Mouse (Mus musculus): ENCODE results near the gene Nes.

Gene Nes

DNA sequence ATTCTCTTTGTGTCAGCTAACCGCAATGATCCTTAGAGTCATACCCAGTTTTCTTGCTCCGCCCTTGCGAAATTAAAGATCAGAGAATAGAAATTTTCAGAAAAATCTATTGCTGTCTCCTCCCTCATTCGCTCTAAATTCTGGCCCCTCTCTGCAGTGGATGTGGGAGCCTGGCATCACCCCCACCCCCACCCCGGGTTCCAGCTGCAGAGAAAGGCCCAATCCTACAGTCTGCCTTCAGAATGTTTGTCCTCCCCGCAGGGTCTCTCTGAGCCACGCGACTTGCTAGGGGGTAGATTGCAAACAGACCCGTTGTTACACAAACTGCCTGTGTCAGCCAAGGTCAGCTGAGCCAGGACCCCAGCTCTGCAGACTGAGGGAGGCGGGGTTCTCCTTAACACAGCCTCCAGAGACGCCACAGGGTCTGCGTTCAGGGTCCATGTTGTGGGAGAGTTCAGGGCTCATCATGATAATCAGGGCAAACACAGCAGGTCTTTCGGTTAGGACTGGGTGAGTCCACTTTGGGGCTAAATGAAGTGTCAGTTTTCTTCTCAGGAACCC is 20.8 kb upstream of the Nes start:
- no peak for DNase-seq (ENCODE audit: low spot score in 2 of 2)

DNA sequence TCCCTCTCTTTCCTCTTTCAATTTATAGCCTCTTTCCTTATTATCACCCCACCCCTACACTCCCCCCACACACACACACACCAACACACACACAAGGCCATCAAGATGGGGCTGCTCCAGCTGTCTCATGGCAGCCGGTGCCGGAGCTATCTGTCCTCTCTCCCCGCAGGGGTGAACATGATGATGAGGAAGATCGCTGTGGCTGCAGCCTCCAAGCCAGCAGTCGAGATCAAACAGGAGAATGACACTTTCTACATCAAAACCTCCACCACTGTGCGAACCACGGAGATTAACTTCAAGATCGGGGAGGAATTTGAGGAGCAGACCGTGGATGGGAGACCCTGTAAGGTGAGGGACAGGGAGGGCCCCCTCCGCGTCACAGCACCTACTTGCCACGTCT is 18.9 kb upstream of the Nes start:
- DNase-seq (ENCODE audit: low spot score in 2 of 2): no peak

DNA sequence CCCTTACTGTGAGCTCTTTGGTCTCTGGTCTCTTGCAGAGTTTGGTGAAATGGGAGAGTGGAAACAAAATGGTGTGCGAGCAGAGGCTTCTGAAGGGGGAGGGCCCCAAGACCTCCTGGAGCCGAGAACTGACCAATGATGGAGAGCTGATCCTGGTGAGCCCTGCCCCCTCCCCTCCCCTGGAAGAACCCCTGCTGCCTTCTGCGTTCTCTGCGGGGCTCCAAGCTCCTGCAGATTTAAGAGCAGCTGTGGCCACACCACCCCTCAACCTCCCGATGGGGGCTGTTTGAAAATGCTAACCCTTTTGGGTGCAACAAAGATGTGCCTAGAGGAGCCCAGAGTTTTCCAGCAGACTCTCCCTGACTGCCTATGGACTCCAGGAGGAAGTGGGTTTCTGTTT is 18.4 kb upstream of the Nes start:
- no peak for DNase-seq (ENCODE audit: low spot score in 2 of 2)

DNA sequence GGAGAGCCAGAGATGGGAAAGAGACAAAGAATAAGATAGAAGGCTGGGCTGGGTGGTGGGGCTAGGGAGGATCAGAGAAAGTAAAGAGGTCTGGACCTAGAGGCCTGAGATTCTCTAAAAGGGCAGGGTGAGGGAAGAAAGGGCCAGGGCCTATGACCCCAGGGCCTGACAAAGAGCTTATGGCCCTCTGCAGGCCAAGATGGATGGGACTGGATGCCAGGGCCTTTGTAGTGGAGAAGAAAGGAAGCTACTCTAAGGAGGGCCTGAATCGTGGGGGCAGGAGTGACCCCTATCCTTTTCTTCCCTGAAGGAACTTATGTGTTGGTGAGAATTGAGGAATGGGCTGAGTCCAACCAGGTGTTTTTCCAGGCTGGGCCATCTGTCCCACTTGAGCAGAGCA is 12.8 kb upstream of the Nes start:
- no peak for DNase-seq (ENCODE audit: low spot score in 2 of 2)

DNA sequence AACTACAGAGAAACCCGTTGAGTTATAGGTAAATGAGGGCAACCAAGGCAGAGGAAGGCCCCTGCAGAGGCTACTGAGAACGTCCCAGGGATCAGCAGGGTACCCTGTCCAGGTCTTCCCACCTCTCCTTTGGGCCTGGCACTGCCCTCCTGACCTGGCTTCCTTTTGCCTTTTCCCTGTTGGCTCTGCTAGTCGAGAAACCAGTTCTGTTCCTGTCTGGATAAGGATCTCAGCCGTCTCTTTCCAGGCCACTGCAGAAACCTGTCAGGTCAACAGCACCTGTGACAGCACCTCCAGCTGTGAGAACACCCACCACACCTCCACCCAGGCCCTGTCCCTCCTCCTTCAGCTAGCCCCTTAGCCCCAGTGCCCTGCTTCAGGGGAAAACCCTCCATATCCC is 12.4 kb upstream of the Nes start:
- DNase-seq (ENCODE audit: low spot score in 2 of 2): no peak

DNA sequence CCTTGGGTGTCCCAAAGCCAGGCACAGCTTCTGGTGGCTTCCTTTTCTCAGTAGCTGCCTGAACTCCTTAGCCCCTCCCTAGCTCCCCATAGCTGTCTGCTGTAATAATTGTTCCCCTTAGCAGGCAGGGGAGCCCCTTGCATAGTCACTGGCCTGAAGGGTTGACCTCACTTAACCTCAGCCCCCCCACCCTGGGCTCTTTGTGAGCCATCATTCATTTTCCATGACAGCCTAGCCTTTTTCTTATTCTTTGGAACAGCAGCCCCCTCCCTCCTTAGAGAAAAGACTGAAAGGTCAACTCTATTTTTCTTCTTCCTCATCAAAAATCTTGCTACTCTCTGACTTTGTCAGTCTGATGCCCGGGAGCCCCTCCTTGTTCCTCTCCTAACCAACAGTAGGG is 11.9 kb upstream of the Nes start:
- no peak for DNase-seq (ENCODE audit: low spot score in 2 of 2)

DNA sequence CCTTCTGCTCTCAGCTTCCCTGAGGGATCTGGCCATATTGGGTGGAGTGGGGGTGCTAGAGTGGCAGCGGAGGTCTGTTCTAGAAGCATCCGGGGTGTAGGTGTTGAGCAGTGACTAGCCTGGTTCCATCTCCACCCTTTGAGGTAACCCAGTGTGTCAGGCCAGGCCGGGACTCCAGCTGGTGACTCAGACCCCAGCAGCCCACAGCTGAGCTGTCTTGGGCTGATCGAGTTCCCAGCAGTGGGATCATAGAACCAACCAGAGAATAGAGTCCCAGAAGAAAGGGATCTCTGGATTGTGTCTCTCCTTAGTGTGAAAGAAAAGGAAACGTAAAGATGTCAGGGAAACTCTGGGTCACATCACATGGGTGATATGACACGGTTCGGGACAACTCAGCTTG is 11.5 kb upstream of the Nes start:
- DNase-seq (ENCODE audit: low spot score in 2 of 2): no peak

DNA sequence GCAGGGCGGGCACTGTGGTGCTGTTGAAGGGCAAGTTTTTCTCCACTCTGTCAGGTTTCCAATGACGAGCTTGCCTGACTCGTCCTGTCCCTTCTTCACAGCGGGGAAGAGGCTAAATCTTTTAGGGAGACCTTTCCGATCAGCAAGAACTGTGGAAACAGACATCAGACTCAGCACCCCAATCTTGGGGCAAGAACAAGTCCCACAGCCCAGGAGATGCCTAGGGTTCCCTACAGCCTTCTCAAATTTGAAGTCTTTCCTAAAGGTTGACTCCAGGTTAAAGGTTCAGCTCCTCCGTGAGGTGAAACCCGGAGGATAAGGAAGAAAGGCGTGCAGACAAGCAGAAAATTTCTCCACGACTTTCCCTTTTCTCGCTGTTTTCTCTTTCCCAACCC is 10.7 kb upstream of the Nes start:
- no peak for DNase-seq (ENCODE audit: low spot score in 2 of 2)

DNA sequence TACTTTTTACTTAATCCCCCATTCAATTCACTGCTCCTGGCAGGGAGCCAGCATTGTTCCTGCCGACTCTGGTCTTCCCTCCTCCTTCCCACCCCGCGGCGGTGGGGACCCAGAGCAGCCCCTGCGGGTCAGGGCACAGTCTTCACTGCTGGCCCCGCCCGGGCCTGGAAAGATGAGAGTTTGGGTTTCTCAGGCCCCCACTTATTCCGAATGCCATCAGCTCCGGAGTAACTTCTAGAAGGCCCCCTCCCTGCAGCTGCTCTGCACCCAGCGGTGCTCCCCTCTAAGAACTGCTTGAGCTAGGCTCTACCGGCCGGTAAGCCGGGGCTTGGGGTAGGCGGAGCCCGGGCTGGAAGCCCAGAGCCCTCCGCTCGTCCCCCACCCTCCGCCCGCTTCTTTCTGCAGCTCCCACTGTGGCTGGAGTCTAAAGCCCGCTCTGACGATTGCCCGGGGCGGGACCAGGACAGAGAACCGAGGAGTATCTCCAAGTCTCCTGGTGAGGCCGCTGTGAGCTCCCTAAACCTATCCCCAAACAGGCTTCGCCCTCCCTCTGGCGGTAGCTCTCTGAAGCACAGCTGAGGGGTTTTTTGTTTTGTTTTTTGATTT is 10.2 kb upstream of the Nes start:
- DNase-seq (ENCODE audit: low spot score in 2 of 2): peak; percentile 31 to 80

DNA sequence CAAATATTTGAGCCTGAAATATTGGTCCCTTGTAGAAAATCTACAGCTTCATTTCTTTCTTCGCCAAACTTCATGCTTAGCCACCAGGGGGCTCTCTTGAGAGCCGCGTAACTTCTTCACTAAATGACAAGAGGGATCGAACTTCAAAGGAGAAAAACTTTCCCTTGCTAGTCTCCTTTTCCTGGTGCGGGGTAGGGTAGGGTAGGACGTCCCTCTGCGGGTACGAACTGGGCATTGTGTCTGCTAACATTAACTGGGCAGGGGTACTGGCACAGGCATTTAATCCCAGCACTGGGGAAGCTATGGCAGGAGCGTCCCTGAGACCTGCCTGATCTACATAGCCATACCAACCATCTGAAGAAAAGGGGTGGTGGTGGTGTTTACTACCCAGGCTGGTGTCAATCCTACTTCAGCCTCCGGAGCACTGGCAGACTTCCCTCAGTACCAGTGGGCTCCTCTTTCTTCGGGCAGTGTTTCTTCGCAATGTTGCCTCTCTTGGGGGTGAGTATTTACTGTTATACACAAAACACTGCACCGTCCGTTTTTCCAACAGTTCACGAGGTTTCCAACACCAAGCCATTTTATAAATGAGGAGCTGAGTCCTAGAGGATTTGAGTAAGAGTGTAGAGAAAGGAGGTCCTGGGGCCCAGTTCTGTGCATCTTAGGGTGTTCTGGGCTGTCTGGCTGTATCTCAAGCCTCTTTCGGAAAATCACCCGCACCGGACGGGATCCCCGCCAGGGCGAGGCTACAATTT is 517 bp upstream of the Nes start:
- peak in 1 of 2 experiments; percentile 65 for DNase-seq (ENCODE audit: low spot score in 2 of 2)

DNA sequence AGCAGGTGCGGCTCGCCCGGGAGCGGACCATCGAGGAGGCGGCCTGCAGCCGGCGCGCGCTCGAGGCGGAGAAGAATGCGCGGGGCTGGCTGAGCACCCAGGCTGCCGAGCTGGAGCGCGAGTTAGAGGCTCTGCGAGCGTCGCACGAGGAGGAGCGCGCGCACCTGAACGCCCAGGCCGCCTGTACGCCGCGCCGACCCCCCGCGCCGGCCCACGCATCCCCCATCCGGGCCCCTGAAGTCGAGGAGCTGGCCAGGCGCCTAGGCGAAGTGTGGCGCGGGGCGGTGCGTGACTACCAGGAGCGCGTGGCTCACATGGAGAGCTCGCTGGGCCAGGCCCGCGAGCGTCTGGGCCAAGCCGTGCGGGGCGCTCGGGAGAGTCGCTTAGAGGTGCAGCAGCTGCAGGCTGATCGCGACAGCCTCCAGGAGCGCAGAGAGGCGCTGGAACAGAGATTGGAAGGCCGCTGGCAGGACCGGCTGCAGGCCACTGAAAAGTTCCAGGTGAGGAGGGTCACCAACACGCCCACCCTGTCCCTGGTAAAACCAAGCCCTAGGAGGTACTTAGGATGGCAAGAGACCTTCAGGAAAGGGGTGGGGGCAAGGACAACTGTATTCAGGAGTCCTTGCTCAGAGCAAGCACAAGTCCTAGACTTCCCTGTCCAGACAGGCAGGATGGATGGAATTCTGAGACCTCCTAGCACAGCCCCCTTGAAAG is 768 bp downstream of the Nes start:
- DNase-seq (ENCODE audit: low spot score in 2 of 2): no peak

DNA sequence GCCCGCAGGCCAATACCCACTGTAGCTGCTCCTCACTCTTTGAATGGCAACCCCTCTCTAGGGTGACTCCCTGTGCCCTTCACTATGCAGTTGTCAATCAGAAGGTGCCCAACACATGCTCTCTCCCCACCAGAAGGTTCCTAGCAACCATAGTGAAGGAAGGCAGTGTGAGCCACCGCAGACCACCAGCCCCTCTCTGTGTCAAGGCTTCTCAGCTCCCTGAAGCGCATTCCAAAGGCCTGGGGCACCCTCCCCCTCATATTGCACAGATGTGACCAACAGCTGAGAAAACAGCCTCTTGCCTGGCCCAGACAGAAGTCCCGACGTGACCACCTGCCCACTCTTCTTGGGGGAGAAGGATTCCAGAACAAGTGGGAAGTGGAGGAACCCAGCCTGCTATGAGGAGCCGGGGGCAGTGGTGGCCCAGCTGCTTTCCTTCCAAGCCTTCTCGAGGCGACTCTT is 1.4 kb downstream of the Nes start:
- no peak for DNase-seq (ENCODE audit: low spot score in 2 of 2)

DNA sequence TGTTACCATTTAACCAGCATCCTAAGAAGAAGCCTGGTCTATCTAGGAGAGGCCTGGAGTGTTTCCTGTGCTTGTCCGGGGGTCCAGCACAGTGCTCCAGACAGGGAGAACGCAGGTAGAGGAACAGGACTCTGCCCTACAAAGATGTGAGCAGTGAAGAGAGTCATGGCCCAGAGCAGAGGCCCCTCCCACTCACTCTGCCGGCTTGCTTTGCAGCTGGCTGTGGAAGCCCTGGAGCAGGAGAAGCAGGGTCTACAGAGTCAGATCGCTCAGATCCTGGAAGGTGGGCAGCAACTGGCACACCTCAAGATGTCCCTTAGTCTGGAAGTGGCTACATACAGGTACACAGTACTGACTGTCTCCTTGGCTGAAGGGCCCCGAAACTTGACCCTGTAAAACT is 1.9 kb downstream of the Nes start:
- no peak for DNase-seq (ENCODE audit: low spot score in 2 of 2)

DNA sequence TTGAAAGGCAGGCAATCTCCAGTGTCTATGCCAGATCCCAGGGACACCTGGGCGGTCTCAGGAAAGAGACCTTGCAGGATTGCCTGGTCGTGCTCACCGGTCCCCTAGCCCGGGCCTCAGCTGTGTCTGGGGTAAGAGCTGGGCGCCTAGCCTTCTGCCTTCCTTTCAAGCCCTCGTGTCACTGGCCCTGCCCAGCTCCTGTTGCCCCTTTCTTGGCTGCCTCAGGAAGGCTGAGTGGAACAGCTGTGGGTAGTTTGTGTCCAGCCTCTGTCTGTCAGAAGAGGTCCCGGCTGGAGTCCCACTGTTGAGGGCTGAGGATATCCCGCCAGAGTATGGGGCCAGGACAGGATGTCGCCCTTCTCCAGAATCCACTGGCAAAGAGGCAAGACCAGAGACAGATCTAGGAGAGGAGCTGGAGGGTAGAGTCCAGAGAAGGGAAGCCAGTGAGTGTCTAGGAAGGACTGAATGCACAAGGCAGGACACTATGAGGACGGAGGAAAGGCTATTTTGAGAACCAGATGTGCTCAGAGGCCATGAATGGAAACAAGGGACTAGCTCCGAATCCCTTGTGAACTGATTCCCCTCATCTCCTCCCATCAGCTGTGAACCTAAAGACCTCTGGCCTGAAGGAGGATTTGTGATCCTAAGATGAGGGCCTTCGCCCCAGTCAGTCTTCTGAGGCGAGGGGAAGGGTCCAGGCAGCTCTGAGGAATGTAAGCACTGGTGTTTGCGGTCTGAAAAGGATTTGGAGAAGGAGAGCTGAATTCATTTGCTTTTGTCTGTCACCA is 2.9 kb downstream of the Nes start:
- DNase-seq (ENCODE audit: low spot score in 2 of 2): no peak

DNA sequence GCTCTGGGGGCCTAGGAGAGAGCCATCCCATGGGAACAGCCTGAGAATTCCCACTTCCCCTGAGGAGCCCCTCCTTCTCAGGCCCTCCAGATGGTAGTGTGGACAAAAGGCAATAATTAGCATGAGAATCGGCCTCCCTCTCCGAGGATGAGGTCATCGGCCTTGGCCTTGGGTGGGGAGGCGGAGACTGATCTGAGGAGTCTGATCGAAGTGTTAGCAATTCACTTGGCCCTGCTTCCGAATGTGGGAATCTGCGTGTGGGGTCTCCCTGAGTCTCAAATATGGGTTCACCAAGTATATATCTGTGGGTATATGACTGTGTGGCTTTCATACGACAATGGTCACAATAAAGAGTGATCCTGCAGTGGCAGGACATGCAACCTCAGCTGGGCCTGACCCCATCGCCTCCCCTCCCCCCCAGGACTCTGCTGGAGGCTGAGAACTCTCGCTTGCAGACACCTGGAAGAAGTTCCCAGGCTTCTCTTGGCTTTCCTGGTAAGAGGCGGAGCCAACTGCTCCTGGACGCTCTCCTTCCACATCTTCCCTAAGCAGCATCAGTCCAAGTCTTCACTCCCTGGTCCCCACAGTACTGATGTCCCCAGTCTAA is 3.6 kb downstream of the Nes start:
- DNase-seq (ENCODE audit: low spot score in 2 of 2): no peak

DNA sequence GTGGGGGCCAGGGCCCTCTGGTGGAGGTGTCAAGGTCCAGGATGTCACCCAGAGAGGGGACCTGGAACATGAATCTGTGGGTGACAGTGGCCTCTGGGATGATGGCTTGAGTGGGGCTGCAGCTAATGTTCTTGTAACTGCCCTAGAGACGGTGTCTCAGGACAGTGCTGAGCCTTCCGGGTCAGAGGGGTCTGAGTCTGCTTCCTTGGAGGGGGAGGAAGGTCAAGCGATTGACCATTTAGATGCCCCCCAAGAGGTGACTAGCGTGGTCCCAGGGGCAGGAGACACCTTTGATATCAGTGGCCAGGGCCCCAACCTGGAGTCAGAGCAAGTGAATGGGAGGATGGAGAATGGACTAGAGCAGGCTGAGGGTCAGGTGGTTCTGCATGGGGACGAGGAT is 8.6 kb downstream of the Nes start:
- no peak for DNase-seq (ENCODE audit: low spot score in 2 of 2)

DNA sequence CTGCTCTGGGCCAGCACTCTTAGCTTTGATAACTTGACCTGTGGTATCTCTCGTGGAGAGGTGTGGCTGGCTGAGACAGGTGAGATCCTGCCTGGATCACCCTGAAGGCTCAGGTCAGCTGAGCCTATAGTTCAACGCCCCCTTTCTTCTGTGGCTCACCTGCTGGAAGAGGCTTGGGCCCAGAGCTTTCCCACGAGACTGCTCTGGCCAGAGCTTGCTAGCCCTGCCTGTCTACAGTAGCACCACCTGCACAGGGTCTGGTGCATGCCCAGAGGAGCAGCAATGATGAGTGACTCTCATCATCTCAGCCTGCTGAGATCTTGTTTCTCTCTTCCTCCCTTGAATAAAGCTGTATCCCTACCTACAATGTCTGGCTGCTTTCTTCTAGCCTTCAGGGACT is 9.2 kb downstream of the Nes start:
- DNase-seq (ENCODE audit: low spot score in 2 of 2): no peak

DNA sequence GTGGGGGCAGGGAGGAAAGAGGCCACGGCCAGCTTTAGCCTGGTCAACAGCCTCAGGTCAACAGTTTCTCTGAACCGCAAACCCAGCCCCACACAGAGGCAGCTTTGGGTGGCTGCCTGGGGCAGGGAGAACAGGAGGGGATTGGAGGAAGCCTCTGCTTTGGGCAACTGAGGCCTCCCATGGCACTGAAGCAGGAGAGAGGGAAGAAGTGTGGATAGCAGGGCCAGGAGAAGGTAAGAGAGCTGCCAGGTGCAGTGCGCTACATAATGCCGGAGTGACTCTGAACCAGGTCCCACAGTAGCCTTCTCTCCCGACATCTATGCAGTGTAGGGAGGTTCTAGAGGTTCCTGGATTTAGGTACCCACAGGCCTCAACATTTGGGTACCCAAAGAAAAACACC is 9.8 kb downstream of the Nes start:
- no peak for DNase-seq (ENCODE audit: low spot score in 2 of 2)

DNA sequence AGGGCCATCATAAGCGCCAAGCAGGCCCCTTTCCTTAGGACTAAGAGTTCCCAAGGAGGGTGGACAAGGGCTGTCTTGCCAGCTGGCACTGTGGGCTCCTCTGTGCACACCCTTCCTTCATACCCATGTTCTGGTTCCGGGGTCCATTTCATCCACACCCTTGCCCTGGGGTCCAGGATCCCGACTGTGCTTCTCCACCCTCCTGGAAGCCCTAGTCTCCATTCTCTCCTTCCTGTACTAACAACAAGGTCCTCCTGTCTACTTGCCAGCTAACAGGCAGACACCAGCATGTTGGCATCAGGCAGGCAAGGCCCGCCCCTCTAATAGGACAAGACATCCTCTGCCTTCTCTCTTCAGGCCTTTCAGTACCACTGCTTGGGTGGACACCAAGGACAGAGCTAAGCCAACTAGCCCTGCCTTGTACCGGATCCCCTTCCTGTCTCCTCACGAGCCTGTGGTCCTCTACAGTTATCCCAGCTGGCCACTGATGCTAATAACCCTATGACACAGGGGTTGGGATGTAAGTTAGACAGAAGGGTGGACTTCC is 10.4 kb downstream of the Nes start:
- DNase-seq (ENCODE audit: low spot score in 2 of 2): no peak

DNA sequence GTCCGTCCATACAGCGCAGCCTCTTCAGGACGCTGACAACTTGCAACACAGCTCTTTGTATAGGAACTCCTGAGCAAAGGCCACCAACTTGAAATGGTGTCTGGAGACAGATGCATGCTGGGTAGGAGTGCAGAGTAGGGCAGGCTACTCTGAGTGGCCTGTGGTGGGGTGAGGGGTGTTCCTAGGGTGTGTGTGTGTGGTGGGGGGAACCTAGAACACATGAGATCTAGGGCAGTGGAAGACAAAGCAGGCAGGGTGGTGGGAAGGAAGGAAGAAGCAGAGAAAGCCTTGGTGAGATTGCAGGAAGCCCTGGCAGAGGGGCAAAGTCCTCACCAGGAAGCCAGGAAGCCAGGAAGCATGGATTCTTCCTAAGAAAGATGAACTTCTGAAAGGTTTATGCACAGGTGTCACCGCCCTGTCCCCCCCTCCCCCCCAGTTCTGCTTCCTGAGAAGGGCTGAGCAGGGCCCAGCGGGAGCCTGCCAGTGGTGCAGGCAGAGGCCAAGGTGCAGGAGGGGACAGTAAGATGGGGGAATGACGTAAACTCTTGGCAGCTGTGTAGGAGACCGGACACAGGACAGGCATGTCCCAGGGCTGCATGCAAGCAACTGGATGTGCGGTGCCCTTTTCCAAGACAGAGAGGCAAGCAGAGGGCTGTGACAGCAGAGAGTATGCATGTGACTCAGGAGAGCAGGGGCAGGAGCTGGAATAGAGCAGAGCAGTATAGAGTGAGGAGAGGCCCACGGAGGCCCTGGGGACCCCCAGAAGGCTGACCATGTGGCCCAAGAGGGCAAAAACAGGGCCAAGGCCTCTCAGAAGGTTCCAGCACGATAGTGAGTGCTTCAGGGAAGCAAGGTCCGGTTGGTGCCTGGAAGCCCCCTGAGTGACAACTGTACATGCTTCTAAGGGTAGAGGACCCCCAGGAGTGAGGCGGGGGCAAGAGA is 11.3 kb downstream of the Nes start:
- DNase-seq (ENCODE audit: low spot score in 2 of 2): no peak
